Mouse (Mus musculus) intestine, postnatal 0 days (tissue): ENCODE results near the gene Plekha5. TPM values are rescaled to one million over a fixed set of nuclear protein-coding genes. Genes with fewer than 3 reads are reported as not detected.

ENCODE experiments used
- ATAC-seq: fragments of 200-750 bp; cut with Nextera tagmentation; 2 replicates; pipeline ENCODE4 v1.8.0; 2017; ENCODE audit warnings: mild to moderate bottlenecking, moderate TSS enrichment, moderate library complexity
- H3K27ac ChIP-seq: fragments of 300-500 bp; sonication (generic); 2 replicates; pipeline ENCODE4 v1.5.1; 2014; ENCODE audit warnings: mild to moderate bottlenecking, low read depth, low read length, moderate library complexity
- H3K27me3 ChIP-seq: fragments of 300-500 bp; sonication (generic); replicated peaks from 2 replicates; pipeline ENCODE4 v1.6.1; 2014; ENCODE audit warnings: low read length, mixed read lengths; ENCODE audit not compliant: control insufficient read depth, insufficient read depth
- H3K36me3 ChIP-seq: fragments of 300-500 bp; sonication (generic); 2 replicates; pipeline ENCODE4 v1.6.1; 2014; ENCODE audit warnings: mild to moderate bottlenecking, moderate library complexity; ENCODE audit not compliant: control insufficient read depth, insufficient read depth
- H3K4me1 ChIP-seq: fragments of 300-500 bp; sonication (generic); replicated peaks from 2 replicates; pipeline ENCODE4 v1.6.1; 2014; ENCODE audit warnings: antibody characterized with exemption, low read length, mixed read lengths; ENCODE audit not compliant: control insufficient read depth, insufficient read depth
- H3K4me2 ChIP-seq: fragments of 300-500 bp; sonication (generic); replicated peaks from 2 replicates; pipeline ENCODE4 v1.6.1; 2014; ENCODE audit warnings: low read depth, mild to moderate bottlenecking, moderate library complexity
- H3K4me3 ChIP-seq: fragments of 300-500 bp; sonication (generic); 2 replicates; pipeline ENCODE4 v1.5.1; 2014; ENCODE audit warnings: low read depth, low read length
- H3K9ac ChIP-seq: fragments of 300-500 bp; sonication (generic); 2 replicates; pipeline ENCODE4 v1.6.1; 2014; ENCODE audit warnings: mild to moderate bottlenecking, low read depth, low read length
- H3K9me3 ChIP-seq: fragments of 300-500 bp; sonication (generic); 2 replicates; pipeline ENCODE4 v1.6.1; 2016; ENCODE audit warnings: mixed run types; ENCODE audit not compliant: control insufficient read depth
- CTCF ChIP-seq: sonication (generic); IDR thresholded peaks from 2 replicates; pipeline ENCODE4 v1.5.1; 2016; ENCODE audit warnings: low read depth, mild to moderate bottlenecking, control low read depth, antibody characterized with exemption, moderate library complexity
- WGBS: fragments of 180-500 bp; shearing (Covaris S2); extraction: QIAGEN DNeasy Blood & Tissue Kit; methylation state at CpG from one replicate; pipeline ENCODE4 v1.1.7; 2014; 5-methylcytosine and 5-hydroxymethylcytosine counted together
- polyA plus RNA-seq: library from polyadenylated mRNA; unstranded; fragments of >200 nt; fragmentation: Nextera tagmentation; extraction: Ambion mirVana; gene quantifications from 2 replicates; pipeline ENCODE4 v1.2.1, GENCODE M21; 2015

Gene Plekha5
- polyA plus RNA-seq, 1 experiment from 2014 or later: 18.0 TPM

DNA sequence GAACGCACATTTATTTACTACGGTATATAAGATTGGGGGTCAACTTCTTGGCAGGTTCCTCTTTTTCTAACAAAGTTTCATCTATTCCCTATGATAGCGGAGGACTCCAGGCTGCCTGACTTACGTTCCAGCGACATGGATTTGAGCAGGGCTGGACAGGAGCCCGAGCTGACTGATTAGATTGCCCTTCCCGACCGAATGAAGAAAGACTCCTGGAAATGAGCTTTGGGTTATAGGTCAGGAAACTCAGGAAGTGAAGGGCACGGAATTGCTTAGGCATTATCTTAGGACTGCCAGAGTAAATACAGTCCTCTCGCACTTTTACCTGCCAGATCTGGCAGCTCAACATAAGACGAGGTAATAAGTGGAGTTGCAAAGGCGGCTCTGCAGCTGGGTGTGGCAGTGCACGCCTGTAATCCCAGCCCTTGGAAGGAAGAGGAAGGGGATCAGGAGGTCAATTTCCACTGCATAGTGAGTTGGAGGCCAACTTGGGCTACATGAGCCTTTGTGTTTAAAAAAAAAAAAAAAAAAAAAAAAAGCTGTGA lies 21.0 kb upstream of the Plekha5 start:
- peak overlapping the region; percentile 25 for H3K4me2 ChIP-seq
- peak; percentile 85 for ATAC-seq
- H3K36me3 ChIP-seq: no peaks in the 10 kb centered on the region
- H3K9ac ChIP-seq: no peak overlapping the region
- TF ChIP-seq CTCF: no peak
- 29% methylated on average over 13 of the region's 13 CpGs for WGBS
- no peaks in the 10 kb centered on the region for H3K9me3 ChIP-seq
- no peaks in the 10 kb centered on the region for H3K4me1 ChIP-seq
- no peak overlapping the region for H3K27ac ChIP-seq
- H3K4me3 ChIP-seq: no peak overlapping the region
- H3K27me3 ChIP-seq: no peaks in the 10 kb centered on the region

- no peaks in the 10 kb centered on the region for H3K36me3 ChIP-seq
- no peaks in the 10 kb centered on the region for H3K27me3 ChIP-seq
- no peak overlapping the region for H3K9ac ChIP-seq
- no peak overlapping the region for H3K4me3 ChIP-seq
- no peak for TF ChIP-seq CTCF
- H3K4me1 ChIP-seq: no peaks in the 10 kb centered on the region
- WGBS: 73% methylated on average over 3 of the region's 3 CpGs
- no peaks in the 10 kb centered on the region for H3K9me3 ChIP-seq
- no peak overlapping the region for H3K4me2 ChIP-seq
- H3K27ac ChIP-seq: no peak overlapping the region
- ATAC-seq: no peak
These were observed 11.9 kb upstream of the Plekha5 start for GRCm38 (mm10) chr6:140411996-140412395.

GRCm38 (mm10) chr6:140423041-140423845 lies 611 bp upstream of the Plekha5 start:
- H3K36me3 ChIP-seq: no peaks in the 10 kb centered on the region
- peak overlapping the region; percentile 83 for H3K4me2 ChIP-seq
- H3K4me3 ChIP-seq: peak overlapping the region; percentile 97
- peak overlapping the region; percentile 97 for H3K9ac ChIP-seq
- no peaks in the 10 kb centered on the region for H3K9me3 ChIP-seq
- no peak for ATAC-seq
- no peaks in the 10 kb centered on the region for H3K27me3 ChIP-seq
- H3K4me1 ChIP-seq: no peaks in the 10 kb centered on the region
- WGBS: 18% methylated on average over 29 of the region's 29 CpGs
- peak overlapping the region; percentile 87 for H3K27ac ChIP-seq
- TF ChIP-seq CTCF: no peak

DNA sequence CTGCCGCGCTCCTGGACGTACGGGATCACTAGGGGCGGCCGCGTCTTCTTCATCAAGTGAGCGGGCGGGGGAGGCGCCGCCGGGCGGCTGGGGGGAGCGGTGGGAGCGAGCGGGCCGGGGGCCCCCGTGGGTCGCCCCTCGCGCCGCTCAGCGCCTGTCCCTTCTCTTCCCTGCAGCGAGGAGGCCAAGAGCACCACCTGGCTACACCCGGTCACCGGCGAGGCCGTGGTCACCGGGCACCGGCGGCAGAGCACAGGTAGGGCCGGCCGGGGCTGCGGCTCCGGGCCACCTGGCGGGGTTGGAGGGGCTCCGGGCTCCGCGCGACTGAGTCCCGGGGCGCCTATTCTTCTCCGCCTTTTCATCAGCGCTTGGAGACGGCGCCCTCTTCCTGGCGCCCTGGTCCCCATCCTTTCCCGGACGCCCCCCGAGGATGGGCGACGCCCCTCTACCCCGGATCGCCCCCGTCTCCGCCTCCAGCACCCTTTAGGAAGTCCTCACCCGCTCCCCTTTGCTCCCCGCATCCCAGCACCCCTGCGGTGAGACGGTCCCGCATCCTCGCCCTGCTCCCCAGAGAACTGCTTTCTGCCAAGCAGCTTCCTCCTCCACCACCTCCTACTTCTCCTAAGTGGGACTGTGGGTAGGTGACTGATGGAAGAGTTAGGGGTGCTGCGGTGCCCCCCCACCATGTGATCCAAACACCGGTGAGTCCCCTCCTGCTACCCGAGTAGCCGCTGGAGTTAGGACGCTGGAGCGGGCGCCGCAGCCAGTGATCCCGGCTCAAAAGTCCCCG lies 542 bp downstream of the Plekha5 start:
- peaks cover 10% of the 10 kb centered on the region for H3K36me3 ChIP-seq
- 0 out of 2 replicates have a peak, but pooled peaks have one; percentile 12 for TF ChIP-seq CTCF

DNA sequence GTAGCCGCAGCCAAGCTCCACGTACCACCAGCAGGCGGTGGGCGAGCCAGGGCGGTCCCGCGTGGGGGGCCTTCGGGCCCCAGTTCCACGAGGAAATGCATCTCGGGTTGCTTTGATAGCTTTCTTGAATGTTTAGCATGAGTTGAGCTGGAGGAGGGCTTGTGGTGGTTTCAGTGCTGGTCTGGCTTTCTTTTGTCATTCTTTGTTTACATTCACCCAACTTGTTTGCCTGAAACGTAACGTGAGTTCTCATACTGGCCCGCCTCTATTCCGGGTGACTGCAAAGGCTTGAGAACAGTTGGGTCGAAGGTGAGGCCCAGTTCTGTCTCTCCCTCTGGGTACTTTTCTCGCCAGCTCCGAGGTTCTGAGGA lies 1.1 kb downstream of the Plekha5 start:
- no peaks in the 10 kb centered on the region for H3K9me3 ChIP-seq
- WGBS: 2% methylated on average over 17 of the region's 17 CpGs
- peak overlapping the region; percentile 87 for H3K27ac ChIP-seq
- peaks cover 10% of the 10 kb centered on the region for H3K36me3 ChIP-seq
- peak; percentile 56 for TF ChIP-seq CTCF
- H3K4me1 ChIP-seq: no peaks in the 10 kb centered on the region
- H3K4me2 ChIP-seq: peak overlapping the region; percentile 83
- H3K9ac ChIP-seq: peak overlapping the region; percentile 97
- peak overlapping the region; percentile 97 for H3K4me3 ChIP-seq
- H3K27me3 ChIP-seq: no peaks in the 10 kb centered on the region
- ATAC-seq: no peak

More for the DNA sequence above, 542 bp downstream of the Plekha5 start:
- no peaks in the 10 kb centered on the region for H3K9me3 ChIP-seq
- peak overlapping the region; percentile 97 for H3K9ac ChIP-seq
- ATAC-seq: peak; percentile 72
- WGBS: under 1% methylated on average over 42 of the region's 72 CpGs
- H3K4me2 ChIP-seq: peak overlapping the region; percentile 83
- peak overlapping the region; percentile 97 for H3K4me3 ChIP-seq
- H3K27me3 ChIP-seq: no peaks in the 10 kb centered on the region
- H3K27ac ChIP-seq: peak overlapping the region; percentile 87
- no peaks in the 10 kb centered on the region for H3K4me1 ChIP-seq

- no peak overlapping the region for H3K9ac ChIP-seq
- H3K4me2 ChIP-seq: no peak overlapping the region
- no peaks in the 10 kb centered on the region for H3K9me3 ChIP-seq
- 80% methylated on average over 8 of the region's 8 CpGs for WGBS
- no peak overlapping the region for H3K4me3 ChIP-seq
- no peak for TF ChIP-seq CTCF
- H3K4me1 ChIP-seq: no peaks in the 10 kb centered on the region
- H3K27me3 ChIP-seq: no peaks in the 10 kb centered on the region
- peaks cover 26% of the 10 kb centered on the region for H3K36me3 ChIP-seq
- no peak overlapping the region for H3K27ac ChIP-seq
- no peak for ATAC-seq
These were observed 5.4 kb downstream of the Plekha5 start for GRCm38 (mm10) chr6:140429236-140429635.
